Mouse (Mus musculus) gonadal fat pad, adult 2 months (tissue): ENCODE results near the gene Capza3. TPM values are rescaled to one million over a fixed set of nuclear protein-coding genes. Genes with fewer than 3 reads are reported as not detected.

ENCODE experiments used
- DNase-seq: peaks from one replicate; pipeline ENCODE4 v3.0.0-alpha.2; 2012; ENCODE audit warnings: low read depth
- polyA plus RNA-seq: library from polyadenylated mRNA; depleted of rRNA; stranded (reverse); fragments of >200 nt; gene quantifications from 2 replicates; pipeline ENCODE4 v1.2.3, GENCODE M21; 2012; rRNA removed

The Capza3 gene
- polyA plus RNA-seq, result 0.16 and 0.47 TPM in 2 replicates

DNA sequence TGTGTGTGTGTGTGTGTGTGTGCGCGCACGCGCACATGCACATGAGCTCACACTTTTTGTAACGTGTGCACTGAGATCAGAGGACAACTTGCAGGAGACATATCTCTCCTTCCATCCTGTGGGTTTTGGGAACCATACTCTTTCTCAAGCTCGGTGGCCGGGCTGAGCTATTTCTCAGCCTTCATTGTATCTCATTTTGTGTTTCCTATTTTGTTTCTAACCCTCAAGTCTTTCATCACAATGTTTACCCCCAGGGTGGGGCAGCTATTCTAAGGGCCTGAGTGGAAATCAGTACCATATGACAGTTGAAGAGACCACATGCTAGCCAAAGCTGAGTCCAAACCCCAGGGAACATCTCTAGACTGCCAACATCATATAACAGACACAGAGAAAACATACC, at the start of gene Capza3:
Gene Capza3 (plus strand): TSS at position 301 of the 400 bp plus-strand sequence.
- no peak for DNase-seq

- DNase-seq, result no peak
These were observed 35.9 kb upstream of the Capza3 start for GRCm38 (mm10) chr6:140005181-140005580.

- DNase-seq, result no peak
These were observed 16.6 kb upstream of the Capza3 start for GRCm38 (mm10) chr6:140024404-140024803.

DNA sequence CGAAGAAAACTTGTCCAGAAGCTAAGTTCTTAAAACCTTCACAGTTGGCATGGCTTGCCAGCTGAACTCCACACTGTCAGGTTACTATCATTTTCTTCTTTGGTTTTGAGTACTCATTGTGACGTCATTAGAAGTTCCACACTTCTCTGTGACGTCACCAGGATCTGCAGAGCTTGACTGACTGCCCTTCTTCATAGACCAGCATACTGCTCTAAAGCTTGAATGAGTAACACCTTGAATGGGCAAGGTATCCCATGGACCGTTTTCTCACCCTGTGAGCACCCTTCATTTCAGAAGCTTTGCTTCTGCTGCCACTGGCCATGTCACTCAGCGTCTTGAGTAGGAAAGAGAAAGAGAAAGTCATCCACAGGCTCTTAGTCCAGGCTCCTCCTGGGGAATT, 305 bp downstream of the Capza3 start, which contains the start of gene Plcz1:
Gene Plcz1 (minus strand): TSS at position 101 of the 400 bp plus-strand sequence.
- DNase-seq, result no peak

DNA sequence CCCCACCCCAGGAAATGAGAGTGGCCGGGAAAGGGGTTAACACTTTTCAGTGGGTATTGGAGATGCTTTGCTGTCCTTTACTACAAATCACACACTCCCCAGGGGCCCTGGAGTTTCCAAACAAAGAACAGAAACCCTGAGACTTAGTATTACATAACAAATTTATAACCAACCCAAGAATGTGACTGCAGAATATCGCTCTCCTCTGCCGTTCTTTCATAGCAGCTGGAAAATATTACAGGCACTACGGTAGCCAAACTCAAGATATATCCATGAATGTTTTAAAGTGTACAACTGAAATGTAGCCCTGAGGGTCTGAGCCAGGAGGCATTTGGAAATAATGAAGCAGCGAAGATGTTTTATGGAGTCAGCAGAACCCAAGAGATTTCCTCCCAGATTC, 10.4 kb downstream of the Capza3 start:
- DNase-seq, result no peak

DNA sequence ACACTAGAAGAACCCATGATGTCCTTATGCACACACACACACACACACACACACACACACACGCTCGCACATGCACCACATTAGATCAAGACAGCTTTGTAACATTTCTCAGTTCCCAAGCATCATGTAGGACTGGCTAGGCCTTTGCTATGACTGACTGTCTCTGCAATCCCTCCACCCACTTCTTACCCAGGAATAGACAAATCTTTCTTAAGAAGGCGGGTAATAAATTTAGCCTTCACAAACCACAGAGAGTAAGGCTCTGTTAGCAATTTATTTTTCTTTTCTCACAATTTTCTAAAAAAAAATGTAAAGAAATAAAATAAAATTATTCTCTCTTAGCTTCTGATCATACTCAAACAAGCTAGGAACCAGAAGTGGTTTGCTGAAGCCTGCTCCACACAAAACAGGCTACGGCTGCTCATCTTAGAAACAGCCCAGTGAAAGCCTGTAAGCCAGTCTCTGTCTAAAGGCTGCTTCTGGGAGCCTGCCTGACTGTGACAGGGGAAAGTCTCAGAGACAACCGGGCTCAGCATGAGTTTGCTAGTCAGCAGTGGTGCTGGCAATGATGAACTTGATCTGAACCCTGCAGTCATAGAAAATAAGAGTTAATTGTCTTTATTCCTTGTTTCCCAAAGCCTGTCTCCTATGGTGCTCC, 13.3 kb downstream of the Capza3 start:
- DNase-seq, result no peak

GRCm38 (mm10) chr6:140069177-140069576, 28.1 kb downstream of the Capza3 start:
- DNase-seq, result no peak

DNA sequence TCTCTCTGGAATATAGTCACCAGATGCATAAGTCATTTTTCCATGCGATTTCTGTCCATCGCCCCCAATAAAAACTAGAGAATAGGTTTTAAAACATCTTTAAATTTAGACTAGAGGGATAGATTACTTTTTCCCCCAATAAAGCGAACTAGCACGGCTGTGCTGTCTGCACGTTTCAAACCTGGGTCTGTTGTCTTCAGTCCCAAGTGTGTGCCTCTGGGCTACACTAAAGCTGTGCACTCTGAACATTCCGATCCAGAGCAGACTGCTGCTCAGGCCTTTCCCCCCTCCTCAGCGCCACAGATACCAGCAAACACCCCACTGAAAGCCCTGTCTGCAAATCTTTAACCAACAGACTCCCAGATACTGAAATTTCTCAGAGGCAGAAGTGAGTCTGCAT, 39.9 kb downstream of the Capza3 start:
- DNase-seq, result no peak

GRCm38 (mm10) chr6:140081739-140082138, 40.7 kb downstream of the Capza3 start:
- no peak for DNase-seq

GRCm38 (mm10) chr6:140089855-140090254, 48.8 kb downstream of the Capza3 start:
- no peak for DNase-seq

Other genes with a start within 250 kb of the Capza3 start
- 0.30 and 0.33 TPM in 2 replicates for gene Plcz1, start 205 bp downstream of the Capza3 start, polyA plus RNA-seq